Mouse (Mus musculus) spleen, adult 2 months (tissue): Measurements from ENCODE around the gene Slc50a1.

Source experiments
- CTCF ChIP-seq: fragments of 200-500 bp; IDR thresholded peaks from 2 replicates; pipeline ENCODE4 v1.5.1; 2011; ENCODE audit warnings: mild to moderate bottlenecking, inconsistent platforms; ENCODE audit not compliant: insufficient read depth, insufficient read length, insufficient replicate concordance; ENCODE audit errors: extremely low read depth
- POLR2A ChIP-seq: fragments of 200-500 bp; IDR thresholded peaks from 2 replicates; pipeline ENCODE4 v1.6.1; 2011; ENCODE audit warnings: low read depth, low read length, inconsistent platforms

DNA sequence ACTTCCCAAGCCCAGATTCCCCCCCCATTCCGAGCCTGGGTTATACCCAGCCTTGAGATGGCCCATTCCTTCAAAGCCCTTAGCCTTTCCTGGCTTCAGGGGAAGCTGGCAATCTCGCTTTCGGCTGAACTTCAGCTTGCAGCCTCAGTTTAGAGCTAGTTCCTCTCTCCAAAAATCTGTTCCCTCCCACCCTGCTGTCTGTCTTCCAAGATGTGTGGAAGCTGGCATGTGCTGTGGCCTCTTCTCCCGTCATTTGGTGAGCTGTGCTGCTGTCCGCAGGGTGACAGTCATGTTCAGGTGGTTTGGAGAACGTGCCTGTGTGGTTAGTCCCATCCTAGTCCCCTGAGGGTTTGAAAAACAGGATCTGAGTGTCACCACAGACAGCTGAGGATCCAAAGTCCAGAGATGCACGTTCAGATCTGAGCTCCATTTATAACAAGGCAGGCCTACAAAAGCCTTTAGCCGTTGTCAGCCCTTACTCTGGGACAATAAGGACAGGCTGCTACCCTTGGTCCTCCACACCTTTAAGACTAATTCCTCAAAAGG lies 25.4 kb upstream of the Slc50a1 start:
- no peak for TF ChIP-seq POLR2A
- TF ChIP-seq CTCF = no peak
